Mouse (Mus musculus) c-Kit-positive CD71-positive TER-119-positive erythroid progenitor cells, embryonic 14.5 days (primary cell): ENCODE measurements around the gene Olfr605.
"Not testable (repeated sequence)": the region's sequence is repeated elsewhere in the genome, so short reads cannot be mapped to it uniquely, and the experiment has no call there.

Experiments
- DNase-seq: peaks from one replicate; pipeline ENCODE4 v3.0.0-alpha.2; 2013; ENCODE audit warnings: low spot score

Gene Olfr605

DNA sequence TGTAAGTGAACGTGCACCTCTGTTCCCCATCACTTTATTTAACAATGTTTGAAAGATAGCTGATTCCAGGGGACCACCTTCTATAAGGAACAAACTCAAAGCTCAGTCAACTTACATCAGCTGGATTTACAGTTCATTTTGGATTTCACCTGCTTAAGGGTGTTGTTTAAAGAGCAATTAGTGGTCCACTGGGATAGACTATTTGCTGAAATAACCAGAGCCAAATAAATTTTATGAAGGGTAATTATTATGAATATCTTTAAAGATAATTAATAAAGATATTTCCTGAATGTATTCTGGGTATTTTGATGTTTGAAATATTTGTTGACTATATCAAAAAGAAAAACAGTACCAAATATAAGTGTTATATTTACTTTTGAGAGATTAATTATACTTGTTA, at the start of gene Olfr605:
Gene Olfr605 (minus strand): TSS at position 101 of the 400 bp plus-strand sequence.
- no peak for DNase-seq

DNA sequence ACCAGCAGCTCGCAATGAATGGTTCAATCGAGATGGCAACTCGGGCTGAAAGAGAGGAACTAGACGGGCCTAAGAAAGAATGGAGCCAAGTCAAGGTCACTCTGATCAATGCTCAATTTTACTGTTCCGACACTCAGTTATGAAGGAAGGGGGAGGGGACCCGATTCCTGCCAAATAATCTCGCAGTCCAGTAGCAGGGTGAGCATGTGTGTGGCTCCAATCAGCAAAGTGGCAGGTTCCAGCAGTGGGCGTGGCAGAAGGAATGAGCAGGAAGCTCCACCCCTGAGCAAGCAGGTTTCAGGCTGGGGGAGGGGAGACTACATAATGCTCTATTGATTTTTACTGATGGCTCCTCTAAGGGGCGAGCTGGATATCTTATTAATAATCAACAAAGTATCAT, 31.9 kb upstream of the Olfr605 start:
- not testable (repeated sequence) for DNase-seq

DNA sequence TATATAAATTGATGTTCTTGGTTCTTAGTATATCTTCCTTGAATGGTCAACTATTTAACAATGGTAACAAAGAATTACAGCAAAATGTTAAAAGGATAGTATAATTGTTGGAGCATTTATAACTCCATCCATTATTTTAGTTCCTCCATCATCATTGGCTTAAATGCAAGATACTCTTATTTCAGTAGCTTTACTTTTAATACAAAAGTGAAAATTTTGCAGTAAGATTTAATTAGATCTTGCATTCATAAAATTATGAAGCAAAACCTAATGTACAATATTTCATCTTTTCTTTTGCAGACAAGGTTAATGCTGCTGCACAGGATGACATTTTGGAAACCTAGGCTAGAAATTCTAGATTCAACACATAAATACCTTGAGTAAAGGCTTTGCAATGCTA, 24.3 kb upstream of the Olfr605 start, which contains the start of gene Olfr608:
Gene Olfr608 (plus strand): TSS at position 301 of the 400 bp plus-strand sequence.
- no peak for DNase-seq

DNA sequence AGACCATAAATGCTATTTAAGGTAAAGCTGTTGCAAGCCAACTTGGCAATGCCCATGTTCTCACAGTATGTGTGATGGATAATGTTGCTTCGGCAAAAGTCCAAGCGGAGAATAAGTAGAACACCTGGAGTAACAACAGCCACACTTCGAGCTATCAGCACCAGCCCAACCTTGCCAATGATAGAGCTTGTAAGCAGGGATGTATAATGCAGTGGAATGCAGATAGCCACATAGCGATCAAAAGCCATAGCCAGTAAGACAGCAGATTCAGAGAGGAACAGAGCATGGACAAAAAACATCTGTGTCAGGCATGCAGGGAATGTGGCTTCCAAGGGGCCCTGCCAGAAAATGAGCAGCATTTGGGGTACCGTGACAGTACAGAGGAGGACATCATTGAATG, 15.4 kb upstream of the Olfr605 start:
- DNase-seq = no peak

DNA sequence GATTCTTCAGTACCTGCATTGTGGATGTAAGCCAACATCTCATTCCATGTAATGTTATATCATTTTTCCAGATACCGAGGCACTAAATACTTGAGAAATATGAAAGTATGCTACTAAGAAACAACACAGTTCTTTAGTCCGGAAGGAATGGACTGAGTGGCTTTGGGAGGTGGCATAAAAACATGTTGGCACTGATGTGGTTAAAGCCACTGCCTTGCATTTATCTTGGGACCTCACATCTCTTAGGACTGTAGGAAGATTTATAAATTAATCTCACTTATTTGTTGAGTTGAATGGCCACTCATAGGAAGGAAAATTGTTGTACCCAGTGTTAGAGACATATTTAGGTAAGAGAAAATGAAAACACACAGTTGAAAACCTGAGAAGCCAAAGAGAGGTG, 3.5 kb upstream of the Olfr605 start, which contains the start of gene Olfr606:
Gene Olfr606 (plus strand): TSS at position 301 of the 400 bp plus-strand sequence.
- DNase-seq = no peak

DNA sequence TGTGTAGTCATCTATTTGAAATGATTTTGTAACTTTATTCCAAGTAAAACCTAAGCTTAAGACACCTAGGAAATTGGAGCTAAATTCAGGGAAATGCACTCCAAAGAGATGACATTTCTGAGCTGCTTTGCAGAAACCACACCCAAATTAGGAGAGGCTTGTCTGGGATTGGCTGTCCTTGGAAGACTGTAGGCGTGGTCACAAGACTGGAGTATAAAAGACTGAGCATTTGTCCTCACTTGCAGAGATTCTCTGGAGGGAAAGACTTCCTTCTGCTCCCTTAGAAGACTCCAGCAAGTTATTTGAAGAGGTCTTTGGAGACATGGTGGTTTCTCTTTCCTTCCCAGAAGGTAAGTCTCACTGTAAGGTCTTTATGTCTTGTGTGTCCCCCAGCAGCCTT, 30.5 kb downstream of the Olfr605 start, which contains the start of gene Usp17lc:
Gene Usp17lc (plus strand): TSS at position 301 of the 400 bp plus-strand sequence.
- DNase-seq = not testable (repeated sequence)

DNA sequence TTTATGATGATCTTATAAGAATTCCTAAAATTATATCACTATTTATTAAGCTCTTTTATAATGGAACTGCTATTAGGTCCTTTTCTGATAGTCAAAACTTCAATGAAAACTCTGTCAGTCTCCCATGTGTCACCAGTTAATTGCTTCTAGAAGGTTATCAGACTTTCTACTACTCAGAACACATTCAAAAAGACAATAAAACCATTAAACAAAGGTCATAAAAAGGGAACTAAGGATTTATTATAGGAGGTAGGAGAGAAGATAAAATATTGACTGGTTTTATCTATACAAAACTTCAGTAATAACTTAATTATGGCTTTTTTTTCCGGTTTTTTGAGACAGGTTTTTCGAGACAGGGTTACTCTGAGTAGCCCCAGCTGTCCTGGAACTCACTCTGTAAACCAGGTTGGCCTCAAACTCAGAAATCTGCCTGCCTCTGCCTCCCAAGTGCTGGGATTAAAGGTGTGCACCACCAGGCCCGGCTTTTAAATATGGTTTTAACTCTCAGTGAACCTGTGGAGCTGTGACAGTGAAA, 38.7 kb downstream of the Olfr605 start:
- not testable (repeated sequence) for DNase-seq

DNA sequence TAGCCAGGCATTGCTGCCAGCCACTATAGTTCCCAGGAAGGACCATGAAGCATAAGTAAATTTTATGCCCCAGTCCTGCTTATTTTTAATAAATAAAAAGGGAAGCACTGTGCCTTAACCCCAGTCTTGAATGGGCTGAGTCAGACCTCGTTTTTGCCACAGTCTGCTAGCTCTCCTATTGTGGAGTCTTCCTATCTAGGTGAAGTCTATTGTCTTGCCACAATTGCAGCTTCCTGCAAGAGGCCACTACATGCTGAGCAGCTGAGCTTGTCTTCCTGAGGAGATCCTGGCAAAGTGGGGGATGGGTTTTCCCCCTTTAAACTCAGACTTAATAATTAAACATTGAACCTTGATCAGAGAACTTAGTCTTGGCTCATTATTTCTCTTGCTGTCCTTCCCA, 46.3 kb downstream of the Olfr605 start:
- DNase-seq = no peak

DNA sequence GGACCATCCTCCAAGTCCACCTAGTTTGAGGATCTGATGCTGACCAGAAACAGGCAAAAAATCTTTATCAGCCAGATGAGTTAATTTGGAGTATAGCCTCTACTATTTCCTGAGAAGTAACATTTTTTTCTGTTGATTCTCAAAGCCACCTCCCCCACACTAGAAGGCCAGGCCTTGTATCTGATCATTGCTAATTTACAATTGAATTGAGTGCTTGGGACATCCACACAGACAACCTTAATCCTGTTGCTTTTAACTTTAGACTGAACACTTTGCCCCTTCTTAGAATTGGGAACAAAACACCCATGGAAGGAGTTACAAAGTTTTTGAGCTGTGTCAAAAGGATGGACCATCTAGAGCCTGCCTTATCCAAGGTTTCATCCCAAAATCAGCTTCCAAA, 47.5 kb downstream of the Olfr605 start:
- DNase-seq = no peak
